Comparison of ENCODE assay signal across 7 mouse cellular contexts in the genomic region with DNA sequence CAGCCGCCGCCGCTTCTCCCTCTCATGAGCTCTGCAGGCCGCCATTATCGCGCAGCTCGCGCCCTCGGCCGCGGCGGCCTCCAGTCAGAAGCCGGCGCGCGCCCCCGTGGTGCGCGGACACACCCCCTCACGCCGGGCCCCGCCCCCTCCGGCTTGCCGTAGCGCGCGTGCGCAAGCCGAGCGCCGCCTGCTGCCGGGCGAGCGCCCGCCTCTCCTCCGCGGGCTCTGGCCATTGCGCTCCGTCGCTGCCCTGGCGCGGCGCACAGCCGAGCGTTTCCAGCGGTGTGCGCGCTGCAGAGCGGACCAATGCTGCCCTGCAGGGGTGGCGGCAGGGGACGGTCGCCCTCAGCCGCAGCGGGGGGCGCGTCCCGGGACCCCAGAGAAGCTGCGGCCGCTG. TPM values are rescaled to one million over a fixed set of nuclear protein-coding genes. Genes with fewer than 3 reads are reported as not detected.
A peak's percentile ranks its signal among the peaks of the same experiment; 100 is the strongest.
DNase-seq lines count a peak whose midpoint lies in the region; ATAC-seq and TF ChIP-seq lines count a peak whose summit lies in the region.

No protein-coding gene starts in this region.

- peak; percentile 66 for TF ChIP-seq CTCF in intestine, postnatal 0 days (IDR thresholded peaks at IDR 0.05; ENCODE audit: low read depth)

- peaks cover 30% of the 10 kb centered on the region for H3K4me1 ChIP-seq in embryonic facial prominence, embryonic 10.5 days
- no peaks in the 10 kb centered on the region for H3K4me1 ChIP-seq in intestine, postnatal 0 days (replicated peaks; ENCODE audit: control insufficient read depth, insufficient read depth, low read length)
- peaks cover 15% of the 10 kb centered on the region for H3K4me1 ChIP-seq in midbrain, embryonic 11.5 days (ENCODE audit: control insufficient read depth, insufficient read depth, low read length)

- no peaks in the 10 kb centered on the region for H3K9me3 ChIP-seq in embryonic facial prominence, embryonic 10.5 days
- no peaks in the 10 kb centered on the region for H3K9me3 ChIP-seq in intestine, postnatal 0 days (ENCODE audit: control insufficient read depth)
- no peaks in the 10 kb centered on the region for H3K9me3 ChIP-seq in midbrain, embryonic 11.5 days (ENCODE audit: control insufficient read depth, low read length)

- H3K27me3 ChIP-seq in embryonic facial prominence, embryonic 10.5 days (replicated peaks; ENCODE audit: low read depth, poor library complexity, severe bottlenecking): no peaks in the 10 kb centered on the region
- H3K27me3 ChIP-seq in intestine, postnatal 0 days (replicated peaks; ENCODE audit: control insufficient read depth, insufficient read depth, low read length): no peaks in the 10 kb centered on the region
- H3K27me3 ChIP-seq in midbrain, embryonic 11.5 days (ENCODE audit: control insufficient read depth, insufficient read depth, low read length): no peaks in the 10 kb centered on the region

- intact Hi-C loops in left cerebral cortex, postnatal 4 days (cut with DNase I): no loop called here

- peak; percentile 63 for ATAC-seq in granulocyte monocyte progenitor cell, adult 5-6 weeks (replicated peaks; ENCODE audit: poor library complexity, severe bottlenecking)
- ATAC-seq in intestine, postnatal 0 days: peak; percentile 88
- ATAC-seq in midbrain, embryonic 11.5 days (ENCODE audit: low FRiP score): peak; percentile 96

- H3K27ac ChIP-seq in embryonic facial prominence, embryonic 10.5 days (replicated peaks): peak overlapping the region; percentile 98
- H3K27ac ChIP-seq in intestine, postnatal 0 days (ENCODE audit: low read depth, low read length): peak overlapping the region; percentile 99
- H3K27ac ChIP-seq in midbrain, embryonic 11.5 days (ENCODE audit: low read depth, low read length): peak overlapping the region; percentile 100

- peak overlapping the region; percentile 100 for H3K4me3 ChIP-seq in embryonic facial prominence, embryonic 10.5 days
- peak overlapping the region; percentile 97 for H3K4me3 ChIP-seq in intestine, postnatal 0 days (ENCODE audit: low read depth, low read length)
- peak overlapping the region; percentile 98 for H3K4me3 ChIP-seq in midbrain, embryonic 11.5 days (ENCODE audit: low read depth, low read length)

- peaks cover 29% of the 10 kb centered on the region for H3K36me3 ChIP-seq in embryonic facial prominence, embryonic 10.5 days (replicated peaks)
- peaks cover 12% of the 10 kb centered on the region for H3K36me3 ChIP-seq in intestine, postnatal 0 days (ENCODE audit: control insufficient read depth, insufficient read depth)
- H3K36me3 ChIP-seq in midbrain, embryonic 11.5 days (ENCODE audit: control insufficient read depth, insufficient read depth, low read length): no peaks in the 10 kb centered on the region; the same call in 1 of the 2 replicates

- DNase-seq in adrenal gland, postnatal 14 days: peak; percentile 99
- peak; percentile 98 for DNase-seq in embryonic facial prominence, embryonic 10.5 days (ENCODE audit: low spot score)
- peak; percentile 96 for DNase-seq in left cerebral cortex, postnatal 4 days
- peak; percentile 100 for DNase-seq in midbrain, embryonic 11.5 days (ENCODE audit: low spot score, missing footprints)
- DNase-seq in right cerebral cortex, postnatal 4 days: peak; percentile 99

- peak overlapping the region; percentile 71 for H3K4me2 ChIP-seq in intestine, postnatal 0 days (replicated peaks; ENCODE audit: low read depth)
- peak overlapping the region; percentile 90 for H3K4me2 ChIP-seq in midbrain, embryonic 11.5 days

- WGBS in embryonic facial prominence, embryonic 10.5 days: under 1% methylated on average over 56 of the region's 59 CpGs
- under 1% methylated on average over 37 of the region's 59 CpGs for WGBS in intestine, postnatal 0 days
- WGBS in midbrain, embryonic 11.5 days: 0% methylated on average over 27 of the region's 59 CpGs

- H3K9ac ChIP-seq in intestine, postnatal 0 days (ENCODE audit: low read depth, low read length): peak overlapping the region; percentile 96
- peak overlapping the region; percentile 100 for H3K9ac ChIP-seq in midbrain, embryonic 11.5 days (ENCODE audit: low read length)

RNA-seq across cellular contexts. Expression of a gene that starts 0.5 kb away (rescaled TPM):
- total RNA-seq in adrenal gland, postnatal 14 days (2021): 18.1 and 20.7 TPM in 2 replicates
- polyA plus RNA-seq in embryonic facial prominence, embryonic 10.5 days (2016; fragmentation: Nextera tagmentation; extraction: Ambion mirVana): 19.2 and 24.3 TPM in 2 replicates
- total RNA-seq in granulocyte monocyte progenitor cell, adult 5-6 weeks (2014; fragmentation: Nextera tagmentation): 17.6 and 18.5 TPM in 2 replicates
- total RNA-seq in granulocyte monocyte progenitor cell, adult 5-6 weeks (2017): 35.4 and 41.7 TPM in 2 replicates
- 9.2 and 9.6 TPM in 2 replicates for polyA plus RNA-seq in intestine, postnatal 0 days (2015; fragmentation: Nextera tagmentation; extraction: Ambion mirVana)
- 10 to 100 TPM; 36.9 to 39.7 TPM for total RNA-seq in left cerebral cortex, postnatal 4 days (2021)
- 24.5 and 28.8 TPM in 2 replicates for polyA plus RNA-seq in midbrain, embryonic 11.5 days (2014; fragmentation: Nextera tagmentation; extraction: Ambion mirVana)

RNA-seq across cellular contexts. Expression of a gene that starts 27.8 kb away (rescaled TPM):
- total RNA-seq in adrenal gland, postnatal 14 days (2021): not detected in 2 replicates
- 0.31 and 0.34 TPM in 2 replicates for polyA plus RNA-seq in embryonic facial prominence, embryonic 10.5 days (2016; fragmentation: Nextera tagmentation; extraction: Ambion mirVana)
- total RNA-seq in granulocyte monocyte progenitor cell, adult 5-6 weeks (2014; fragmentation: Nextera tagmentation): not detected in 2 replicates
- total RNA-seq in granulocyte monocyte progenitor cell, adult 5-6 weeks (2017): not detected in 2 replicates
- 1.4 and 1.7 TPM in 2 replicates for polyA plus RNA-seq in intestine, postnatal 0 days (2015; fragmentation: Nextera tagmentation; extraction: Ambion mirVana)
- under 1 TPM; 0.44 to 0.46 TPM for total RNA-seq in left cerebral cortex, postnatal 4 days (2021)
- 0.11 TPM in 1 of 2 replicates, not detected in the other for polyA plus RNA-seq in midbrain, embryonic 11.5 days (2014; fragmentation: Nextera tagmentation; extraction: Ambion mirVana)

RNA-seq across cellular contexts. Expression of a gene that starts 33.3 kb away (rescaled TPM):
- 11.4 and 13.8 TPM in 2 replicates for total RNA-seq in adrenal gland, postnatal 14 days (2021)
- 7.4 and 7.9 TPM in 2 replicates for polyA plus RNA-seq in embryonic facial prominence, embryonic 10.5 days (2016; fragmentation: Nextera tagmentation; extraction: Ambion mirVana)
- total RNA-seq in granulocyte monocyte progenitor cell, adult 5-6 weeks (2014; fragmentation: Nextera tagmentation): not detected in 2 replicates
- total RNA-seq in granulocyte monocyte progenitor cell, adult 5-6 weeks (2017): not detected in 2 replicates
- polyA plus RNA-seq in intestine, postnatal 0 days (2015; fragmentation: Nextera tagmentation; extraction: Ambion mirVana): 6.8 and 7.6 TPM in 2 replicates
- 1 to 10 TPM; 7.5 to 8.4 TPM for total RNA-seq in left cerebral cortex, postnatal 4 days (2021)
- polyA plus RNA-seq in midbrain, embryonic 11.5 days (2014; fragmentation: Nextera tagmentation; extraction: Ambion mirVana): 4.2 and 5.1 TPM in 2 replicates

RNA-seq across cellular contexts. Expression of a gene that starts 40.4 kb away (rescaled TPM):
- not detected in 2 replicates for total RNA-seq in adrenal gland, postnatal 14 days (2021)
- not detected in 2 replicates for polyA plus RNA-seq in embryonic facial prominence, embryonic 10.5 days (2016; fragmentation: Nextera tagmentation; extraction: Ambion mirVana)
- total RNA-seq in granulocyte monocyte progenitor cell, adult 5-6 weeks (2014; fragmentation: Nextera tagmentation): not detected in 2 replicates
- not detected in 2 replicates for total RNA-seq in granulocyte monocyte progenitor cell, adult 5-6 weeks (2017)
- polyA plus RNA-seq in intestine, postnatal 0 days (2015; fragmentation: Nextera tagmentation; extraction: Ambion mirVana): not detected in 2 replicates
- not detected for total RNA-seq in left cerebral cortex, postnatal 4 days (2021)
- polyA plus RNA-seq in midbrain, embryonic 11.5 days (2014; fragmentation: Nextera tagmentation; extraction: Ambion mirVana): 0.22 TPM in 1 of 2 replicates, not detected in the other

RNA-seq across cellular contexts. Expression of a gene that starts 41.8 kb away (rescaled TPM):
- total RNA-seq in adrenal gland, postnatal 14 days (2021): 8.4 and 9.7 TPM in 2 replicates
- 21.0 and 21.8 TPM in 2 replicates for polyA plus RNA-seq in embryonic facial prominence, embryonic 10.5 days (2016; fragmentation: Nextera tagmentation; extraction: Ambion mirVana)
- total RNA-seq in granulocyte monocyte progenitor cell, adult 5-6 weeks (2014; fragmentation: Nextera tagmentation): 13.4 and 16.2 TPM in 2 replicates
- total RNA-seq in granulocyte monocyte progenitor cell, adult 5-6 weeks (2017): 9.4 and 18.7 TPM in 2 replicates
- 9.4 and 10.5 TPM in 2 replicates for polyA plus RNA-seq in intestine, postnatal 0 days (2015; fragmentation: Nextera tagmentation; extraction: Ambion mirVana)
- total RNA-seq in left cerebral cortex, postnatal 4 days (2021): 10 to 100 TPM; 15.4 to 16.5 TPM
- polyA plus RNA-seq in midbrain, embryonic 11.5 days (2014; fragmentation: Nextera tagmentation; extraction: Ambion mirVana): 16.8 and 17.0 TPM in 2 replicates

Comparison
In these comparisons a context has a peak if more than half of its experiments do, and no peak if none do; other contexts are left out.
1. Peak in every context shown above with its lines: DNase-seq, ATAC-seq, H3K4me3 ChIP-seq and H3K27ac ChIP-seq.
2. RNA of a gene that starts 33.3 kb away (total RNA-seq): 11.4 to 13.8 TPM in adrenal gland, postnatal 14 days and 7.5 to 8.4 TPM in left cerebral cortex, postnatal 4 days; not detected in granulocyte monocyte progenitor cell, adult 5-6 weeks; every median in the first group is over 4 times any median in the second.